Mouse (Mus musculus): Measurements from ENCODE around the gene Auts2. TPM values are rescaled to one million over a fixed set of nuclear protein-coding genes. Genes with fewer than 3 reads are reported as not detected.

The Auts2 gene
- polyA plus RNA-seq, 1 experiment from 2014 or later, result 27.3 TPM

DNA sequence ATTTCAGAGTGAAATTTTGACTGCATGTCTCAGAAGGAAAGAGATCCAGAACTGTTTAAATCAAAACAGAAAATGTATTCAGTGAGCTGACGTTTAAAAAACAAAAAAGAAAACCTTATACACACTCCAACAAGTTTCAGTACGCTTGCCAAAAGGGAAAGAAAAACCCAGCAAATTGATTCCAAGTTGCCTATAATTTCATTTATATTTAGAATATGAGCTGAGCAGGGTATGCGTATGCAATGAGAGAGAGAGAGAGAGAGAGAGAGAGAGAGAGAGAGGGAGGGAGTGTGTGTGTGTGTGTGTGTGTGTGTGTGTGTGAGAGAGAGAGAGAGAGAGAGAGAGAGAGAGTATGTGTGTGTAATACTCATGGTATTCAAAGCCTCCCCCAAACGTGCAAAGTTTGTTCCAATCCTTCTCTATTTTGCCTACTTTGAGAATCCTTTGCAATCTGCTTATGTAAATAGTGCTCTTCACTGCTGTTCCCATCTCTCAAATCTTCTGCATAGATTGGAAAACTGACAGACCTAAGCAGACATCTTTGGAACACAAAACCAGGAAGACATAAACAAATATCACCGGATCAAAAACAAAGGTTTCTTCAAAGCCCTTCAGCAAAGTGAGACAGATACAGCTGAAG, 515.2 kb downstream of the Auts2 start:
- H3K9me3 ChIP-seq (ENCODE audit: low read depth, low read length), result no peaks in the 10 kb centered on the region
- DNase-seq, result no peak
- no peak for ATAC-seq (ENCODE audit: insufficient read depth)
- no peak for TF ChIP-seq CTCF (IDR thresholded peaks at IDR 0.05; ENCODE audit: low read depth)
- H3K4me2 ChIP-seq, result no peak overlapping the region
- no peaks in the 10 kb centered on the region for H3K36me3 ChIP-seq (ENCODE audit: insufficient read depth)
- 50% methylated on average over 5 of the region's 5 CpGs for WGBS
- no peak overlapping the region for H3K27ac ChIP-seq (ENCODE audit: low read depth)
- no peaks in the 10 kb centered on the region for H3K27me3 ChIP-seq (ENCODE audit: insufficient read depth, low read length)
- no peak overlapping the region for H3K4me3 ChIP-seq (ENCODE audit: low read depth, low read length)
- H3K4me1 ChIP-seq (ENCODE audit: insufficient read depth), result 0 out of 2 replicates have a peak, but pooled peaks cover 2% of the 10 kb centered on the region
- H3K9ac ChIP-seq, result no peak overlapping the region

DNA sequence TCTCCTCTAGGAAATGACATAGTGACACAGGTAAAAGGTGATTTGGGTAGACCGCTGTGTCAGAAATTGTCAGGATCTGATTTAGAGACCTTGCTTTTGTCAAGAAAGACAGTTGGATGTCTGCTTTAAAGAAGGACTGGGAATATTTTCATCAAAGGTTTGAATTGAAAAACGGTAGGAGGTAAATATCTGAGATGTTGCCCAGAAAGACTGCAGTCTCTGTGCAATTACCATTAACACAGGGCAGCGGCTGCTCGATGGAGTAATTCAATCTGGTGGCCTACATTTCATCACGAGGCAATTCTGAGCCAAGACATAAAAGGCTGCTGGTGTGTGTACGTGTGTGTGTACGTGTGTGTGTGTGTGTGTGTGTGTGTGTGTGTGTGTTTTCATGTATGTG, 529.8 kb downstream of the Auts2 start:
- Histone ChIP-seq H3K4me3 (ENCODE audit: low read depth, low read length) (no peak overlapping the region), H3K4me1 (ENCODE audit: insufficient read depth) (no peaks in the 10 kb centered on the region), H3K9me3 (ENCODE audit: low read depth, low read length) (no peaks in the 10 kb centered on the region), H3K27ac (ENCODE audit: low read depth) (no peak overlapping the region), H3K9ac (no peak overlapping the region), H3K4me2 (no peak overlapping the region), H3K36me3 (ENCODE audit: insufficient read depth) (no peaks in the 10 kb centered on the region), H3K27me3 (ENCODE audit: insufficient read depth, low read length) (no peaks in the 10 kb centered on the region)
- no peak for TF ChIP-seq CTCF (IDR thresholded peaks at IDR 0.05; ENCODE audit: low read depth)
- DNase-seq (no peak), ATAC-seq (ENCODE audit: insufficient read depth) (no peak)
- 88% methylated on average over 7 of the region's 7 CpGs for WGBS

DNA sequence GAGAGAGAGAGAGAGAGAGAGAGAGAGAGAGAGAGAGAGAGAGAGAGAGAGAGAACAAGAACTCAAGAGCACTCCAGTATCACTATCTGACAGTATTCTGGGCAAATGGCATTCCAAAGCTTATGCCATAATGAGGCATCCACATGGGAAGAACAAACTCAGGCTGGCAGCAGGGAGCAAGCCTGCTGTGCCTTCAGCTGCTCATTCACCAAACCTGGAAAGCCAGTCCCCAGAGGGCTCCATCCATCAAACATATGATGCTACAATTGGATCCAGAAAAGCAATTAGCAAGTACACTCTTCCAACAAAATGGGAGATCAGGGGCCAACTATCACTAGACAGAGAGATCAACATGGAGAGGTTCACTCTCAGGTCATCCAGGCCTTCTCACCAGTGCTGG, 531.3 kb downstream of the Auts2 start:
- H3K9ac ChIP-seq, result no peak overlapping the region
- no peak overlapping the region for H3K4me3 ChIP-seq (ENCODE audit: low read depth, low read length)
- no peaks in the 10 kb centered on the region for H3K9me3 ChIP-seq (ENCODE audit: low read depth, low read length)
- H3K27me3 ChIP-seq (ENCODE audit: insufficient read depth, low read length), result no peaks in the 10 kb centered on the region
- H3K4me2 ChIP-seq, result no peak overlapping the region
- TF ChIP-seq CTCF (IDR thresholded peaks at IDR 0.05; ENCODE audit: low read depth), result no peak
- H3K36me3 ChIP-seq (ENCODE audit: insufficient read depth), result no peaks in the 10 kb centered on the region
- DNase-seq, result no peak
- no peak overlapping the region for H3K27ac ChIP-seq (ENCODE audit: low read depth)
- no peaks in the 10 kb centered on the region for H3K4me1 ChIP-seq (ENCODE audit: insufficient read depth)
- no peak for ATAC-seq (ENCODE audit: insufficient read depth)

DNA sequence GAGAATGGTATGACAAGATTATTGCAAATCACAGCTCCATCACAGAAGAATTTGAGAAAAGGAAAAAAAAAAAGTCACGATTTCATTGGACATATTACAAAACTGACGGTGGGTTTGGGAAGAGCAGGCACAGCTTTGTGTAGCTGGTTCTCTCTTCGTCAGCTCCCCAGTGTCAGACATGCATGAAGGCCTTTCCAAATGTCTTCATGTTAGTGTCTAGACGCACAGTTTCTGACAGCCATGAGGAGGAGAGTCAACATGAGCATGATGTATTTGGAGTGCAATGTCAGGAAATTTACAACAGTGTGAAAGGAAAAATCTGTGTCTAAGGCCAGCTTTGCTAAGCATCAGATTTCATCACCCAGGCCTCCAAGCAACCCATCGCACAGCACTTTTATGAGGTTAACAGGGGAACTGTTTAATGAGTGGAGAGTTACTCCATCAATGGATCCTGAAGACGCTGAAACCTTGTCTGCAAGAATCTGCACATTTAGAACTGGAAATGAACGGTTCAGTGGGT, 534.4 kb downstream of the Auts2 start:
- Histone ChIP-seq H3K9ac (no peak overlapping the region), H3K36me3 (ENCODE audit: insufficient read depth) (no peaks in the 10 kb centered on the region), H3K4me2 (no peak overlapping the region), H3K4me3 (ENCODE audit: low read depth, low read length) (no peak overlapping the region), H3K9me3 (ENCODE audit: low read depth, low read length) (no peaks in the 10 kb centered on the region), H3K4me1 (ENCODE audit: insufficient read depth) (no peaks in the 10 kb centered on the region), H3K27ac (ENCODE audit: low read depth) (no peak overlapping the region), H3K27me3 (ENCODE audit: insufficient read depth, low read length) (no peaks in the 10 kb centered on the region)
- WGBS, result 55% methylated on average over 7 of the region's 7 CpGs
- DNase-seq, result peak; percentile 12
- ATAC-seq (ENCODE audit: insufficient read depth), result no peak
- TF ChIP-seq CTCF (IDR thresholded peaks at IDR 0.05; ENCODE audit: low read depth), result no peak

DNA sequence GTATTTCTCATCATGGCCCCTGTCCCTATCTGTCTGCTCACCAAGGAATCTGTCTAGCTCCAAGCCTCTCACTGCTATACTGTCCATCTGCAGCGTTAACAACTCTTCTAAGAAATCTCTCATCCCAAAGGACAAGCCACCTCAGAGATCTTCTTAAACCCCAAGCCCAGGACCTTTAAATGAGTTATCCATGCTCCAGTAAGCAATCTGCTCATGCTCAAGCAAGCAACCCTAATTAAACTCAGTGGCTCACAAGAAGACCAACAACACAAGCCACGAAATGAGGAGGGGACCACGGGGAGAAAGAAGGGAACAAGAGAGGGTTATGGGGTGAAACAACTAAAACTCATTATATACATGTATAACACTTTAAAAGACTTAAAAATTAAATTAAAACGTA, 535.2 kb downstream of the Auts2 start:
- no peak overlapping the region for H3K27ac ChIP-seq (ENCODE audit: low read depth)
- H3K36me3 ChIP-seq (ENCODE audit: insufficient read depth), result no peaks in the 10 kb centered on the region
- DNase-seq (no peak), ATAC-seq (ENCODE audit: insufficient read depth) (no peak)
- H3K27me3 ChIP-seq (ENCODE audit: insufficient read depth, low read length), result no peaks in the 10 kb centered on the region
- no peak overlapping the region for H3K9ac ChIP-seq
- no peaks in the 10 kb centered on the region for H3K4me1 ChIP-seq (ENCODE audit: insufficient read depth)
- no peak for TF ChIP-seq CTCF (IDR thresholded peaks at IDR 0.05; ENCODE audit: low read depth)
- no peaks in the 10 kb centered on the region for H3K9me3 ChIP-seq (ENCODE audit: low read depth, low read length)
- H3K4me3 ChIP-seq (ENCODE audit: low read depth, low read length), result no peak overlapping the region
- H3K4me2 ChIP-seq, result no peak overlapping the region
- 87% methylated on average over 4 of the region's 4 CpGs for WGBS

DNA sequence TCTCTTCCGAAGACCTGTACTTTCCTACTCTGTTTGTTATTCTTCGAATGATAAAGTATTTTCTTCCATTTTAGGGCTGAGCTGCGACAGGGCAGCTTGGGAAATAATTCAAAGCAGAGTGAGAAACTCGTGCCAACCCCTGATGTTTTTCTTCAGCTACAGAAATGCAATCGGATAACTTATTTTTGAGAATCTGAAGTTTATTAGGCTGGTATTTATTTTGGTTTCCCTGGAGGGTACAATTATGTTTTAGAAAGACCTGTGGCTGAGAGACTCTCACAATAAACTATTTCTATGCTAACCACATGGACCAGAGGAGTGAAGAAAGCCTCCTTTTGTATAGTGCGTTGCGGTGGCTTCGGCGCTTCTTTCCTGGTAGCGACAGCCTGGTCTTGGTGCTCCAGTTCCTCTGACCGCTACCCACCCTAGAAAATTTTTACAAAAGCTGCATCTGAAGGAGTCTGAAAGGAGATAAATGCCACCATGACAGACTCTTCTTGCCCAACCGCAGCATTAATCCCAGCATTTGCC, 550.4 kb downstream of the Auts2 start:
- peak overlapping the region; percentile 13; the same call in 1 of the 2 replicates for H3K27ac ChIP-seq (ENCODE audit: low read depth)
- H3K9me3 ChIP-seq (ENCODE audit: low read depth, low read length), result no peaks in the 10 kb centered on the region
- no peaks in the 10 kb centered on the region for H3K36me3 ChIP-seq (ENCODE audit: insufficient read depth)
- no peak for DNase-seq
- H3K9ac ChIP-seq, result no peak overlapping the region
- H3K27me3 ChIP-seq (ENCODE audit: insufficient read depth, low read length), result no peaks in the 10 kb centered on the region
- ATAC-seq (ENCODE audit: insufficient read depth), result no peak
- TF ChIP-seq CTCF (IDR thresholded peaks at IDR 0.05; ENCODE audit: low read depth), result no peak
- no peak overlapping the region for H3K4me2 ChIP-seq
- WGBS, result 70% methylated on average over 12 of the region's 12 CpGs
- no peak overlapping the region for H3K4me3 ChIP-seq (ENCODE audit: low read depth, low read length)
- no peaks in the 10 kb centered on the region for H3K4me1 ChIP-seq (ENCODE audit: insufficient read depth)

DNA sequence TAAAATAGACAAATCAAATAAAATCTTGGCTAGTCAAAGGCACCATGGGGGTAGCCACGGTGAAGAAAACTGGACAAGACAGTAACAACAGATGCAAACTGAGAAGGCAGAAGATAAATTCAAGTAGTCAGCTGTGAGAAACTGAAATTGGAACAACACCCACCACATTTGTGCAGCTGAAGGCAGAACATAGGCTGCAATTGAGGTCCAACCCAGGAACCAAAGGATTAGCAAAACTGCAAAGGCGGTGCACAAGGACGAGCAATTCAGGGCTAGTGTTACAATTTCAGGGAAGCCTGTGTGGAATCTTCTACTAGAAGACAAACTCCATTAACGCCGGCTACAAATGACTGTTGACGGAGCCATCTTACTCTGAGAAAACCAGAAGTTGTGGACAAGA, 550.9 kb downstream of the Auts2 start:
- Histone ChIP-seq H3K4me1 (ENCODE audit: insufficient read depth) (no peaks in the 10 kb centered on the region), H3K27me3 (ENCODE audit: insufficient read depth, low read length) (no peaks in the 10 kb centered on the region), H3K4me3 (ENCODE audit: low read depth, low read length) (no peak overlapping the region), H3K4me2 (no peak overlapping the region), H3K9ac (no peak overlapping the region), H3K9me3 (ENCODE audit: low read depth, low read length) (no peaks in the 10 kb centered on the region), H3K36me3 (ENCODE audit: insufficient read depth) (no peaks in the 10 kb centered on the region), H3K27ac (ENCODE audit: low read depth) (no peak overlapping the region)
- WGBS, result 75% methylated on average over 6 of the region's 6 CpGs
- no peak for ATAC-seq (ENCODE audit: insufficient read depth)
- no peak for DNase-seq
- no peak for TF ChIP-seq CTCF (IDR thresholded peaks at IDR 0.05; ENCODE audit: low read depth)
